Mouse (Mus musculus) right cerebral cortex, postnatal 4 days (tissue): ENCODE measurements around the gene Paqr5.
A peak's percentile ranks its signal among the peaks of the same experiment; 100 is the strongest.

Experiments used
- DNase-seq: peaks from one replicate; pipeline ENCODE4 v3.0.0-alpha.2; 2022

The Paqr5 gene

DNA sequence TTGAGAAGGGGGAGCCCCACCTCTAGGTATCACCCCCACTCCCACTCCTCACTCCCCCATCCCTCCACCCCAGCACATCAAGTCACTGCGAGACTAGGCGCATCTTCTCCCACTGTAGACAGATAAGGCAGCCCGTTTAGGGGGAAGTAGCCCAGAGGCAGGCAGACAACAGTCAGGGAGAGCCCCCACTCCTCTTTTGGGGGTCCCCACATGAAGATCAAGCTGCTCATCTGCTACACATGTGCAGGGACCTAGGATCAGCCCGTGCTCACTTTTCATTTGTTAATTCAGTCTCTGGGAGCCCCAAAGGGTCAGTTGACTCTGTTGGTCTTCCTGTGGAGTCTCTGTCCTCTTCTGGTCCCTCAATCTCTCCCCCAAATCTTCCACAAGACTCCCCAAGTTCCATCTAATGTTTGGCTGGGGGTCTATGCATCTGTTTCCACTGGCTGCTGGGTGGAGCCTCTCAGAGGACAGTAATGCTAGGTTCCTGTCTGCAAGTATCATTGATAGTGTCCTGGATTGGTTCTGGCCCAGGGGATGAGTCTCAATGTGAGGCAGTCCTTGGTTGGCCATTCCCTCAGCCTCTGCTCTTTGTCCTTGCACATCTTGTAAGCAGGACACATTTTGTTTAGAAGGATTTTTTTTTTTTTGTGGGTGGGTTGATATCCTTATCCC lies 118.9 kb downstream of the Paqr5 start:
- no peak for DNase-seq

DNA sequence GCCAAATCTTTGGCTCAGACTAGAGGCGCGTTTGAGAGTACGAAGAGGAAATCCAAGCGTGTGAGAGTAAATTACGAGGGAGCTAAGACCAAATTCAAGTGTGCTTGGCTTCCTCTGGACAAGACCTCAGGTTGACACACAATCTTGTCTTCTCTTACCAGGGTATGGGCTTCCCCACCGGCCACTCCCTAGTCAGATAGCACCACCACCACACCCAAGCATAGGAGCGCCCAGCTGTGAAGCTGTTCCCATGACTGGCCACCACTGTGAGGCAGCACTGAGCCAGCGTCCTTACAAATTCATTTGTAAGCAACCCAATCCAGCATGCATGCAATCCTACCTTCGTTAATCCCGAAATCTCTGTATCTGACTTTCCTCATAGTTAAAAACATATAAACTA lies 119.7 kb downstream of the Paqr5 start:
- DNase-seq, result peak; percentile 55

GRCm38 (mm10) chr9:61905576-61905975 lies 121.1 kb downstream of the Paqr5 start:
- no peak for DNase-seq

GRCm38 (mm10) chr9:61904201-61904600 lies 122.5 kb downstream of the Paqr5 start:
- DNase-seq, result no peak
